ENCODE assay signal across 11 mouse cellular contexts in the genomic region with DNA sequence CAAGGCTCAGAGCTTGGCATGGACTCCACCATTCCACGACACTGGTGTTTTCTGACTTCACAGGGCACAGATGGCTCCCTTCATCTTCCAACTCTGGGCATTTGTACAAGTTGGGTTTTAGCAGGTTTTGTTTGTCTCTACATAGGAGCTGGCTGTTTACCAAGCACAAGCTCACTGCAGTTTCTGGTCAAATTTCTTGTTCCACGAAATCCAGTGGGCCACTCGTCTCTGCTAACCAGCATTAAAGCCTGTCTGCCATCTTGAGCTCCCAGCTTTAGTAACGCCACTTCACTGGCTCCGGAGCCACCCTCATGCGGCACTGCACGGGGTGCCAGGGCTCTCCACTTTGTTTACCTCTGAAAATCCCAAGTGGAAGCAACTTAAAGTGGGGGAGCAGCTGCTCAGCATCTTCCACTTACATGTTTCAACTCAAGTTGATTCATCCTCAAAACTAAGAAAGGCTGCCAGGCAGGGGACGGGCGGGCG. TPM values are rescaled to one million over a fixed set of nuclear protein-coding genes. Genes with fewer than 3 reads are reported as not detected.
A peak's percentile ranks its signal among the peaks of the same experiment; 100 is the strongest.
DNase-seq lines count a peak whose midpoint lies in the region; ATAC-seq and TF ChIP-seq lines count a peak whose summit lies in the region.
"Had no signal": no experiment of that assay in that cellular context is flagged by ENCODE, and none has a peak within 500 bp of the region (broad histone marks: within the 10 kb centered on the region; RNA-seq: fewer than 3 reads in every experiment).

No protein-coding gene starts in this region.

- peaks cover 32% of the 10 kb centered on the region for H3K36me3 ChIP-seq in heart, embryonic 13.5 days
- no peaks in the 10 kb centered on the region for H3K36me3 ChIP-seq in lung, postnatal 0 days (ENCODE audit: insufficient read depth, low read length)

- intact Hi-C loops in heart, postnatal 14 days (cut with DNase I): no loop called here

- no peaks in the 10 kb centered on the region for H3K27me3 ChIP-seq in heart, embryonic 13.5 days (replicated peaks)
- no peaks in the 10 kb centered on the region for H3K27me3 ChIP-seq in lung, postnatal 0 days (replicated peaks; ENCODE audit: insufficient read depth, low read length)

- no peak for TF ChIP-seq EP300 in lung, postnatal 0 days (IDR thresholded peaks at IDR 0.05)

- no peaks in the 10 kb centered on the region for H3K9me3 ChIP-seq in heart, embryonic 13.5 days
- no peaks in the 10 kb centered on the region for H3K9me3 ChIP-seq in lung, postnatal 0 days (ENCODE audit: low read length)

- no peak for TF ChIP-seq CTCF in lung, postnatal 0 days (IDR thresholded peaks at IDR 0.05)

- 0 out of 2 replicates have a peak overlapping the region, but pooled peaks have one; percentile 58 for H3K27ac ChIP-seq in heart, embryonic 13.5 days (replicated peaks)
- no peak overlapping the region for H3K27ac ChIP-seq in lung, postnatal 0 days (ENCODE audit: low read length)

- peaks cover 67% of the 10 kb centered on the region for H3K4me1 ChIP-seq in heart, embryonic 13.5 days
- H3K4me1 ChIP-seq in lung, postnatal 0 days (ENCODE audit: insufficient read depth, low read depth, low read length): peaks cover 16% of the 10 kb centered on the region; the same call in 1 of the 2 replicates

- WGBS in heart, embryonic 13.5 days: 86% methylated on average over 10 of the region's 10 CpGs
- 51% methylated on average over 10 of the region's 10 CpGs for WGBS in lung, postnatal 0 days

- H3K4me3 ChIP-seq in heart, embryonic 13.5 days: no peak overlapping the region
- no peak overlapping the region for H3K4me3 ChIP-seq in lung, postnatal 0 days (ENCODE audit: low read depth, low read length)

- DNase-seq in heart, postnatal 14 days: no peak
- no peak for DNase-seq in lung, postnatal 0 days (ENCODE audit: low spot score)
- DNase-seq in lung, postnatal 25 days (ENCODE audit: low spot score): no peak
- DNase-seq in cerebellum, adult 9-11 months: peak; percentile 75
- DNase-seq in right cerebral cortex, postnatal 4 days: peak; percentile 37
- DNase-seq: heart, adult 11 months; kidney, adult 11 months; kidney, postnatal 14 days had no signal

- no peak overlapping the region for H3K9ac ChIP-seq in heart, embryonic 13.5 days
- no peak overlapping the region for H3K9ac ChIP-seq in lung, postnatal 0 days (replicated peaks; ENCODE audit: low read depth)

- no peak for ATAC-seq in heart, embryonic 13.5 days (ENCODE audit: extremely low read depth, insufficient number of reproducible peaks, low FRiP score, low TSS enrichment)
- peak; percentile 17; the same call in 1 of the 2 replicates for ATAC-seq in lung, postnatal 0 days
- ATAC-seq in monocyte, adult 5-6 weeks (replicated peaks; ENCODE audit: insufficient number of reproducible peaks, low FRiP score, low TSS enrichment, poor library complexity, severe bottlenecking): no peak
- ATAC-seq: CD4-positive, CD25-positive, alpha-beta regulatory T cell, adult 4 months had no signal

- no peak overlapping the region for H3K4me2 ChIP-seq in heart, embryonic 13.5 days
- no peak overlapping the region for H3K4me2 ChIP-seq in lung, postnatal 0 days (replicated peaks; ENCODE audit: low read depth, low read length)

RNA-seq across cellular contexts. Expression of gene Dnal4, which starts 11.0 kb away (rescaled TPM):
- 35.6 and 37.5 TPM in 2 replicates for polyA plus RNA-seq in heart, embryonic 13.5 days (2015; fragmentation: Nextera tagmentation; extraction: Ambion mirVana)
- total RNA-seq in heart, postnatal 14 days (2021): 10 to 100 TPM; 21.6 to 22.2 TPM
- polyA plus RNA-seq in lung, postnatal 0 days (2015; fragmentation: Nextera tagmentation; extraction: Ambion mirVana): 49.5 and 52.4 TPM in 2 replicates
- 8.3 to 15.0 TPM (median 9.1 TPM) in 3 replicates for total RNA-seq in monocyte, adult 5-6 weeks (2017)

RNA-seq across cellular contexts. Expression of gene Sun2, which starts 24.3 kb away (rescaled TPM):
- polyA plus RNA-seq in heart, embryonic 13.5 days (2015; fragmentation: Nextera tagmentation; extraction: Ambion mirVana): 4.3 and 5.3 TPM in 2 replicates
- 10 to 100 TPM; 70.6 to 73.4 TPM for total RNA-seq in heart, postnatal 14 days (2021)
- 4.5 and 5.1 TPM in 2 replicates for polyA plus RNA-seq in lung, postnatal 0 days (2015; fragmentation: Nextera tagmentation; extraction: Ambion mirVana)
- total RNA-seq in monocyte, adult 5-6 weeks (2017): 138 to 194 TPM (median 160 TPM) in 3 replicates

RNA-seq across cellular contexts. Expression of gene Nptxr, which starts 37.9 kb away (rescaled TPM):
- polyA plus RNA-seq in heart, embryonic 13.5 days (2015; fragmentation: Nextera tagmentation; extraction: Ambion mirVana): 1.6 and 1.7 TPM in 2 replicates
- total RNA-seq in heart, postnatal 14 days (2021): 1 to 10 TPM; 2.1 to 2.6 TPM
- 1.0 and 1.2 TPM in 2 replicates for polyA plus RNA-seq in lung, postnatal 0 days (2015; fragmentation: Nextera tagmentation; extraction: Ambion mirVana)
- 0.10 TPM in 1 of 3 replicates, not detected in the others for total RNA-seq in monocyte, adult 5-6 weeks (2017)

Comparison
In these comparisons a context has a peak if more than half of its experiments do, and no peak if none do; other contexts are left out.
1. DNase-seq: peak in cerebellum, adult 9-11 months (single experiment) and right cerebral cortex, postnatal 4 days (single experiment); none in heart, postnatal 14 days (0 of 2), lung, postnatal 0 days (single experiment) and lung, postnatal 25 days (single experiment).